8 mouse cellular contexts compared by ENCODE assay signal in genomic region chr16:93785805-93786204, GRCm38 (mm10). TPM values are rescaled to one million over a fixed set of nuclear protein-coding genes. Genes with fewer than 3 reads are reported as not detected.
DNase-seq lines count a peak whose midpoint lies in the region; ATAC-seq lines count a peak whose summit lies in the region.

No protein-coding gene starts in this region.

- H3K9ac ChIP-seq in forebrain, embryonic 15.5 days (replicated peaks) = no peak overlapping the region
- no peak overlapping the region for H3K9ac ChIP-seq in midbrain, embryonic 11.5 days (ENCODE audit: low read length)

- whole genome bisulfite sequencing in forebrain, embryonic 15.5 days = 6% methylated on average over 9 of the region's 9 CpGs
- 5% methylated on average over 9 of the region's 9 CpGs for WGBS in limb, embryonic 10.5 days
- 4% methylated on average over 9 of the region's 9 CpGs for WGBS in midbrain, embryonic 11.5 days

- peak; percentile 87 for ATAC-seq in forebrain, embryonic 15.5 days (replicated peaks)
- peak; percentile 91 for ATAC-seq in midbrain, embryonic 11.5 days (ENCODE audit: low FRiP score)

- H3K36me3 ChIP-seq in forebrain, embryonic 15.5 days = peaks cover 19% of the 10 kb centered on the region
- 0 out of 2 replicates have a peak, but pooled peaks cover 4% of the 10 kb centered on the region for H3K36me3 ChIP-seq in limb, embryonic 10.5 days
- no peaks in the 10 kb centered on the region for H3K36me3 ChIP-seq in midbrain, embryonic 11.5 days (ENCODE audit: control insufficient read depth, insufficient read depth, low read length)
- no peaks in the 10 kb centered on the region; the same call in 1 of the 2 replicates for H3K36me3 ChIP-seq in splenic B cell, adult 2 months (ENCODE audit: control insufficient read depth, insufficient read depth, low read length, poor library complexity, severe bottlenecking)

- 0 out of 2 replicates have a peak, but pooled peaks cover 4% of the 10 kb centered on the region for H3K9me3 ChIP-seq in forebrain, embryonic 15.5 days
- H3K9me3 ChIP-seq in limb, embryonic 10.5 days (replicated peaks) = no peaks in the 10 kb centered on the region; the same call in 1 of the 2 replicates
- H3K9me3 ChIP-seq in midbrain, embryonic 11.5 days (ENCODE audit: control insufficient read depth, low read length) = peaks cover 3% of the 10 kb centered on the region; the same call in 1 of the 2 replicates

- H3K4me3 ChIP-seq in forebrain, embryonic 15.5 days = no peak overlapping the region
- no peak overlapping the region for H3K4me3 ChIP-seq in limb, embryonic 10.5 days
- H3K4me3 ChIP-seq in midbrain, embryonic 11.5 days (ENCODE audit: low read depth, low read length) = no peak overlapping the region

- peak; percentile 38 for DNase-seq in ovary, postnatal 10 days (ENCODE audit: low spot score)
- no peak for DNase-seq in ovary, adult 18-20 months (ENCODE audit: low spot score)
- DNase-seq in c-Kit-positive CD71-positive TER-119-positive erythroid progenitor cells, embryonic 14.5 days (ENCODE audit: low spot score) = peak; percentile 68
- peak; percentile 85 for DNase-seq in hindlimb bud, embryonic 11.5 days (ENCODE audit: extremely low spot score, low read depth, low spot score)
- DNase-seq in limb, embryonic 10.5 days (ENCODE audit: low spot score) = peak; percentile 88
- DNase-seq in midbrain, embryonic 11.5 days (ENCODE audit: low spot score, missing footprints) = peak; percentile 98
- DNase-seq in splenic B cell, adult 2 months (ENCODE audit: low read depth, low spot score) = peak; percentile 60

- H3K27me3 ChIP-seq in forebrain, embryonic 15.5 days = no peaks in the 10 kb centered on the region
- H3K27me3 ChIP-seq in limb, embryonic 10.5 days (ENCODE audit: low read depth, poor library complexity, severe bottlenecking) = no peaks in the 10 kb centered on the region
- no peaks in the 10 kb centered on the region for H3K27me3 ChIP-seq in midbrain, embryonic 11.5 days (ENCODE audit: control insufficient read depth, insufficient read depth, low read length)
- H3K27me3 ChIP-seq in splenic B cell, adult 2 months (ENCODE audit: control insufficient read depth, insufficient read depth, low read length, poor library complexity, severe bottlenecking) = no peaks in the 10 kb centered on the region

- no peak overlapping the region for H3K27ac ChIP-seq in forebrain, embryonic 15.5 days (replicated peaks)
- 0 out of 2 replicates have a peak overlapping the region, but pooled peaks have one; percentile 43 for H3K27ac ChIP-seq in limb, embryonic 10.5 days
- no peak overlapping the region for H3K27ac ChIP-seq in midbrain, embryonic 11.5 days (ENCODE audit: low read depth, low read length)

- no peak overlapping the region for H3K4me2 ChIP-seq in forebrain, embryonic 15.5 days (replicated peaks)
- no peak overlapping the region for H3K4me2 ChIP-seq in midbrain, embryonic 11.5 days

- H3K4me1 ChIP-seq in forebrain, embryonic 15.5 days = no peaks in the 10 kb centered on the region
- H3K4me1 ChIP-seq in limb, embryonic 10.5 days = peaks cover 28% of the 10 kb centered on the region; the same call in 1 of the 2 replicates
- no peaks in the 10 kb centered on the region; the same call in 1 of the 2 replicates for H3K4me1 ChIP-seq in midbrain, embryonic 11.5 days (ENCODE audit: control insufficient read depth, insufficient read depth, low read length)

RNA-seq across cellular contexts. Expression of gene Morc3, which starts 46.1 kb away (rescaled TPM):
- 36.3 and 41.5 TPM in 2 replicates for polyA plus RNA-seq in forebrain, embryonic 15.5 days (2015; fragmentation: Nextera tagmentation; extraction: Ambion mirVana)
- polyA plus RNA-seq in limb, embryonic 10.5 days (2016; fragmentation: Nextera tagmentation; extraction: Ambion mirVana) = 28.9 and 31.0 TPM in 2 replicates
- 27.7 and 29.6 TPM in 2 replicates for polyA plus RNA-seq in midbrain, embryonic 11.5 days (2014; fragmentation: Nextera tagmentation; extraction: Ambion mirVana)
